Mouse (Mus musculus): Measurements from ENCODE around the gene Fermt2. TPM values are rescaled to one million over a fixed set of nuclear protein-coding genes. Genes with fewer than 3 reads are reported as not detected.

Gene Fermt2
- polyA plus RNA-seq, 1 experiment from 2014 or later = 181 TPM

- no peak for ATAC-seq (replicated peaks; ENCODE audit: low FRiP score)
- no peaks in the 10 kb centered on the region for H3K36me3 ChIP-seq
- H3K9me3 ChIP-seq (replicated peaks) = no peaks in the 10 kb centered on the region
- H3K9ac ChIP-seq = no peak overlapping the region
- H3K27me3 ChIP-seq = no peaks in the 10 kb centered on the region
- no peak overlapping the region for H3K27ac ChIP-seq
- H3K4me1 ChIP-seq = no peaks in the 10 kb centered on the region
- no peak overlapping the region for H3K4me3 ChIP-seq (replicated peaks)
- no peak overlapping the region for H3K4me2 ChIP-seq
- WGBS = 78% methylated on average over 3 of the region's 3 CpGs
These were observed 111.4 kb downstream of the Fermt2 start for GRCm38 (mm10) chr14:45418553-45418952.

DNA sequence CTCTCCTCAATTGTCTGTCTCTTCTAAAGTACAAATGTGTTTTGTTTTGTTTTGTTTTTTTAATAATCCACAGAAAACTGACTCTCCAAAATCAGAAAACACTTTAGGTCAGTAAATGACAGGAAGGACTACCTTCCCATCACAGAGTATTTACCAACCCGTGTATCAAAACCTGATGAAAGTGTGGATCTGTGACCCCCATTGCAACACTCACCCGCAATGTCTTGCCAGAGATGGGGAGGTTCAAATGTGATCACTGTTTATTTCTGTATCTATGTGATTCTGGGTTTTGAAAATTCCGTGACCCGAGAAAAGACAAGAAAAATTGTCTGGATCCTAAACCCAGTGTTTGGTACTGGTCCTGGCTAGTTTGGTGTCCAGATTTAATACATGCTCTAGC lies 113.7 kb downstream of the Fermt2 start:
- Histone ChIP-seq H3K27ac (no peak overlapping the region), H3K4me2 (no peak overlapping the region)
- no peak for ATAC-seq (replicated peaks; ENCODE audit: low FRiP score)

More for the DNA sequence above, 113.7 kb downstream of the Fermt2 start:
- Histone ChIP-seq H3K9me3 (replicated peaks) (no peaks in the 10 kb centered on the region), H3K27me3 (no peaks in the 10 kb centered on the region), H3K36me3 (no peaks in the 10 kb centered on the region), H3K4me3 (replicated peaks) (no peak overlapping the region), H3K4me1 (no peaks in the 10 kb centered on the region), H3K9ac (no peak overlapping the region)
- WGBS = 91% methylated on average over 4 of the region's 4 CpGs

Other genes starting within 250 kb of the Fermt2 start
- 30.0 and 33.5 TPM in 2 replicates for gene Ero1l, start 211.3 kb downstream of the Fermt2 start, polyA plus RNA-seq (2015; fragmentation: Nextera tagmentation; extraction: Ambion mirVana)
- gene Psmc6, start 200.3 kb downstream of the Fermt2 start, polyA plus RNA-seq (2015; fragmentation: Nextera tagmentation; extraction: Ambion mirVana) = 153 and 164 TPM in 2 replicates
- 57.0 and 69.9 TPM in 2 replicates for gene Styx, start 179.0 kb downstream of the Fermt2 start, polyA plus RNA-seq (2015; fragmentation: Nextera tagmentation; extraction: Ambion mirVana)
- 55.6 and 60.2 TPM in 2 replicates for gene Gnpnat1, start 125.2 kb downstream of the Fermt2 start, polyA plus RNA-seq (2015; fragmentation: Nextera tagmentation; extraction: Ambion mirVana)
- 5.6 and 7.8 TPM in 2 replicates for gene Ddhd1, start 128.0 kb upstream of the Fermt2 start, polyA plus RNA-seq (2015; fragmentation: Nextera tagmentation; extraction: Ambion mirVana)